Mouse (Mus musculus) ovary, postnatal 14 days (tissue): ENCODE measurements at regions not wholly inside any gene's neighbourhood (a gene's known extent, or its start where the extent isn't known, plus 50 kb on each side); places are given as distances from the start of the nearest gene placed in this dataset.

Experiments used
- DNase-seq: peaks from one replicate; pipeline ENCODE4 v3.0.0; 2022; ENCODE audit warnings: low spot score

GRCm38 (mm10) chr10:84026798-84027197, 304.1 kb downstream of the 1500009L16Rik start:
- no peak for DNase-seq

GRCm38 (mm10) chr10:84036131-84036877, 313.6 kb downstream of the 1500009L16Rik start:
- no peak for DNase-seq

GRCm38 (mm10) chr10:84048706-84049105, 326.0 kb downstream of the 1500009L16Rik start:
- no peak for DNase-seq

GRCm38 (mm10) chr10:84052696-84053095, 330.0 kb downstream of the 1500009L16Rik start:
- no peak for DNase-seq

GRCm38 (mm10) chr10:84054551-84055336, 332.1 kb downstream of the 1500009L16Rik start:
- DNase-seq: no peak

- DNase-seq: no peak
Measured at GRCm38 (mm10) chr10:84055402-84056167, 332.9 kb downstream of the 1500009L16Rik start.

GRCm38 (mm10) chr10:84056323-84057169, 333.9 kb downstream of the 1500009L16Rik start:
- DNase-seq: no peak

- no peak for DNase-seq
Measured at GRCm38 (mm10) chr10:84058301-84058700, 335.6 kb downstream of the 1500009L16Rik start.

GRCm38 (mm10) chr10:84059646-84060491, 337.2 kb downstream of the 1500009L16Rik start:
- DNase-seq: no peak

- peak; percentile 43 for DNase-seq
Measured at GRCm38 (mm10) chr10:84060492-84061218, 338.0 kb downstream of the 1500009L16Rik start.

GRCm38 (mm10) chr10:84067052-84067650, 344.5 kb downstream of the 1500009L16Rik start:
- DNase-seq: no peak

GRCm38 (mm10) chr10:84069806-84070205, 347.1 kb downstream of the 1500009L16Rik start:
- no peak for DNase-seq

- no peak for DNase-seq
Measured at GRCm38 (mm10) chr10:84072866-84073483, 350.3 kb downstream of the 1500009L16Rik start.

GRCm38 (mm10) chr10:84075581-84075980, 352.9 kb downstream of the 1500009L16Rik start:
- no peak for DNase-seq

- no peak for DNase-seq
Measured at GRCm38 (mm10) chr10:84080236-84080635, 357.6 kb downstream of the 1500009L16Rik start.

- DNase-seq: no peak
Measured at GRCm38 (mm10) chr10:84081673-84082072, 358.7 kb downstream of the Nuak1 start.

- no peak for DNase-seq
Measured at GRCm38 (mm10) chr10:84087528-84087927, 352.9 kb downstream of the Nuak1 start.

- DNase-seq: no peak
Measured at GRCm38 (mm10) chr10:84087929-84088328, 352.5 kb downstream of the Nuak1 start.
